Mouse (Mus musculus) thymus, adult 2 months (tissue): ENCODE data around the gene Tgm1.

Experiments used
- CTCF ChIP-seq: fragments of 200-500 bp; IDR thresholded peaks from 2 replicates; pipeline ENCODE4 v1.5.1; 2012; ENCODE audit warnings: mild to moderate bottlenecking, control low read depth, low read length, moderate library complexity, borderline replicate concordance; ENCODE audit not compliant: control insufficient read depth, poor library complexity, insufficient read depth; ENCODE audit errors: extremely low read depth
- POLR2A ChIP-seq: fragments of 200-500 bp; IDR thresholded peaks from 2 replicates; pipeline ENCODE4 v1.6.1; 2012; ENCODE audit warnings: mild to moderate bottlenecking, low read length, control low read depth, moderate library complexity; ENCODE audit not compliant: control insufficient read depth, poor library complexity, insufficient read depth; ENCODE audit errors: extremely low read depth

GRCm38 (mm10) chr14:55745180-55745860 lies 31.6 kb upstream of the Tgm1 start, which contains the start of the genes Dhrs1 and Nop9:
- TF ChIP-seq POLR2A (peak; percentile 40; the same call in 1 of the 2 replicates), CTCF (no peak)
